Mouse (Mus musculus): ENCODE measurements at regions not wholly inside any gene's neighbourhood (a gene's known extent, or its start where the extent isn't known, plus 50 kb on each side); places are given as distances from the start of the nearest gene placed in this dataset.
"Not testable (repeated sequence)": the region's sequence is repeated elsewhere in the genome, so short reads cannot be mapped to it uniquely, and the experiment has no call there.

- not testable (repeated sequence) for TF ChIP-seq CTCF (IDR thresholded peaks at IDR 0.05; ENCODE audit: borderline replicate concordance, insufficient read depth, low read depth, low read length); POLR2A (IDR thresholded peaks at IDR 0.05; ENCODE audit: borderline replicate concordance, insufficient read depth, low read length)
Measured at GRCm38 (mm10) chr14:53518954-53519353, 735.0 kb downstream of the Dad1 start.

Measured in cerebellum, adult 2 months (tissue).